Mouse (Mus musculus): ENCODE data around the gene Bace1. TPM values are rescaled to one million over a fixed set of nuclear protein-coding genes. Genes with fewer than 3 reads are reported as not detected.
A peak's percentile ranks its signal among the peaks of the same experiment; 100 is the strongest.

Bace1 gene
- polyA plus RNA-seq, 1 experiment from 2014 or later, result 10.1 TPM

- no peak overlapping the region for H3K4me2 ChIP-seq (replicated peaks; ENCODE audit: low read depth)
- peaks cover 38% of the 10 kb centered on the region for H3K36me3 ChIP-seq (ENCODE audit: control insufficient read depth, insufficient read depth)
- H3K27me3 ChIP-seq (replicated peaks; ENCODE audit: control insufficient read depth, insufficient read depth, low read length), result no peaks in the 10 kb centered on the region
- H3K4me3 ChIP-seq (ENCODE audit: low read depth, low read length), result no peak overlapping the region
- no peak for TF ChIP-seq CTCF (IDR thresholded peaks at IDR 0.05; ENCODE audit: low read depth)
- ATAC-seq, result no peak
- peaks cover 15% of the 10 kb centered on the region; the same call in 1 of the 2 replicates for H3K4me1 ChIP-seq (replicated peaks; ENCODE audit: control insufficient read depth, insufficient read depth, low read length)
- WGBS, result 83% methylated on average over 1 of the region's 1 CpGs
- H3K9me3 ChIP-seq (ENCODE audit: control insufficient read depth), result no peaks in the 10 kb centered on the region
- H3K9ac ChIP-seq (ENCODE audit: low read depth, low read length), result no peak overlapping the region
- H3K27ac ChIP-seq (ENCODE audit: low read depth, low read length), result no peak overlapping the region
Measured at GRCm38 (mm10) chr9:45854136-45854535, 15.8 kb downstream of the Bace1 start.

GRCm38 (mm10) chr9:45859364-45859763 is 21.0 kb downstream of the Bace1 start:
- ATAC-seq, result no peak
- H3K4me1 ChIP-seq (replicated peaks; ENCODE audit: control insufficient read depth, insufficient read depth, low read length), result 0 out of 2 replicates have a peak, but pooled peaks cover 3% of the 10 kb centered on the region
- H3K4me3 ChIP-seq (ENCODE audit: low read depth, low read length), result no peak overlapping the region
- H3K27me3 ChIP-seq (replicated peaks; ENCODE audit: control insufficient read depth, insufficient read depth, low read length), result no peaks in the 10 kb centered on the region
- H3K9me3 ChIP-seq (ENCODE audit: control insufficient read depth), result no peaks in the 10 kb centered on the region
- H3K36me3 ChIP-seq (ENCODE audit: control insufficient read depth, insufficient read depth), result peaks cover 59% of the 10 kb centered on the region
- 93% methylated on average over 10 of the region's 10 CpGs for WGBS
- no peak for TF ChIP-seq CTCF (IDR thresholded peaks at IDR 0.05; ENCODE audit: low read depth)
- H3K9ac ChIP-seq (ENCODE audit: low read depth, low read length), result no peak overlapping the region
- H3K4me2 ChIP-seq (replicated peaks; ENCODE audit: low read depth), result no peak overlapping the region
- H3K27ac ChIP-seq (ENCODE audit: low read depth, low read length), result no peak overlapping the region

DNA sequence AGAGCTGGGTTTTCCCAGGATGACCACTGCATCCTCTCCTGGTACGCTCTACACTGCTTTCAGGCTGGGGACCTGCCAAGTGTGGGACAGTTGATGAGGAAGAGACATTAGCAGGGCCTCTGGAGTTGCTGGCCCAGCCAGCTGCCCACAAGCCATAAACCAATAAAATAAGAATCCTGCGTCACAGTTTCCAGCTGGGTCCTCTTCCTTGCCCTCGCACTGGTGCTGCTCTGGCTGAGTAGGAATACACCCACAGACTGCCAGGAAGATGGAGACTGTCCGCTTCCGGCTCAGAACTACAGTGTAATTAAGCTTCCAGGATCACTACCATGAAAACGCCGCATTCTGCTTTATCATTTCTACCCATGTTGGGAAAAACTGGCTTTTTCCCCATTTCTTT is 23.4 kb downstream of the Bace1 start:
- no peak for TF ChIP-seq CTCF (IDR thresholded peaks at IDR 0.05; ENCODE audit: low read depth)
- Histone ChIP-seq H3K27ac (ENCODE audit: low read depth, low read length) (0 out of 2 replicates have a peak overlapping the region, but pooled peaks have one; percentile 29), H3K4me2 (replicated peaks; ENCODE audit: low read depth) (no peak overlapping the region), H3K36me3 (ENCODE audit: control insufficient read depth, insufficient read depth) (peaks cover 68% of the 10 kb centered on the region), H3K27me3 (replicated peaks; ENCODE audit: control insufficient read depth, insufficient read depth, low read length) (no peaks in the 10 kb centered on the region), H3K4me3 (ENCODE audit: low read depth, low read length) (no peak overlapping the region), H3K4me1 (replicated peaks; ENCODE audit: control insufficient read depth, insufficient read depth, low read length) (0 out of 2 replicates have a peak, but pooled peaks cover 3% of the 10 kb centered on the region), H3K9ac (ENCODE audit: low read depth, low read length) (no peak overlapping the region), H3K9me3 (ENCODE audit: control insufficient read depth) (no peaks in the 10 kb centered on the region)
- ATAC-seq, result peak; percentile 53
- 64% methylated on average over 7 of the region's 7 CpGs for WGBS

DNA sequence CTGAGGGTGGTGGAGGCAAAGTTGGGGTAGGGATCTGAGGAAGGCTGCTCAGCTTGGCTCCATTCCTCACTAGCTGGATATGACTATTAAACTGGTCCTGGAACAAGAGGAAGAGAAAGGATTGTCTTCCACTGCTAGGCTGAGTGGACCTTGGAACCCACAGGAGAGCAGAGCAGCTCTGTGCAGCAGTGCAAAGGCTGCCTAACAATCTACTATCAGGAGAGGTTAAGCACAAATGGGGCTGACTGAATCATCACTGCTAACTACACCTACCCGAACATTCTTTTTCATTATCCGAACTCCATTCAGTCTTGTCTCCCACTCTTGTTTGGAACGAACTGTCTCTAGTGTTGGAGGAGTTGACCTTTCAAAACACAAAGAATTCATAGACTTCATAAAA is 30.8 kb downstream of the Bace1 start:
- Histone ChIP-seq H3K36me3 (ENCODE audit: control insufficient read depth, insufficient read depth) (peaks cover 69% of the 10 kb centered on the region), H3K9ac (ENCODE audit: low read depth, low read length) (no peak overlapping the region), H3K27ac (ENCODE audit: low read depth, low read length) (no peak overlapping the region; the same call in none of the 2 replicates), H3K9me3 (ENCODE audit: control insufficient read depth) (no peaks in the 10 kb centered on the region), H3K4me2 (replicated peaks; ENCODE audit: low read depth) (no peak overlapping the region), H3K4me3 (ENCODE audit: low read depth, low read length) (no peak overlapping the region), H3K27me3 (replicated peaks; ENCODE audit: control insufficient read depth, insufficient read depth, low read length) (no peaks in the 10 kb centered on the region), H3K4me1 (replicated peaks; ENCODE audit: control insufficient read depth, insufficient read depth, low read length) (no peaks in the 10 kb centered on the region)
- TF ChIP-seq CTCF (IDR thresholded peaks at IDR 0.05; ENCODE audit: low read depth), result no peak
- ATAC-seq, result peak; percentile 59
- WGBS, result 74% methylated on average over 3 of the region's 3 CpGs

DNA sequence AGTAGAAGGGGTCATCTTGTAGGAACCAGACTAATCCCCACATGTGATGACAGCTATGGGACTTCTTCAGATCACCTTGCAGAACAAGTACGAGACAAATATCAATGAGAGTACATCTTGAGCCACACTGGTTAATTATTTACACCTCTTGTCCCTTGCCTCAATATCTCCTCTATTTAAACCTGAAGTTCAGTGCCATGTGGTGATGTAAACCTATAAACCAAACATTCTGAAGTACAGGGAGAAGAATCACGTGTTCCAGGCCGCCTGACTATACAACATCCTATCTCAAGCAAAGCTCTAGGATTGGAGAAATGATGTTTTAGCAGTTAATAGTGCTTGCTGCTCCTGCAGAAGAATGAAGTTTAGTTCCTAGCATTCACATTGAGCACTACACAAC is 31.9 kb downstream of the Bace1 start:
- H3K4me3 ChIP-seq (ENCODE audit: low read depth, low read length), result no peak overlapping the region
- no peaks in the 10 kb centered on the region for H3K9me3 ChIP-seq (ENCODE audit: control insufficient read depth)
- H3K27ac ChIP-seq (ENCODE audit: low read depth, low read length), result no peak overlapping the region
- H3K4me1 ChIP-seq (replicated peaks; ENCODE audit: control insufficient read depth, insufficient read depth, low read length), result no peaks in the 10 kb centered on the region
- peaks cover 62% of the 10 kb centered on the region for H3K36me3 ChIP-seq (ENCODE audit: control insufficient read depth, insufficient read depth)
- no peak overlapping the region for H3K9ac ChIP-seq (ENCODE audit: low read depth, low read length)
- no peaks in the 10 kb centered on the region for H3K27me3 ChIP-seq (replicated peaks; ENCODE audit: control insufficient read depth, insufficient read depth, low read length)
- peak; percentile 67 for ATAC-seq
- TF ChIP-seq CTCF (IDR thresholded peaks at IDR 0.05; ENCODE audit: low read depth), result no peak
- WGBS, result 45% methylated on average over 3 of the region's 3 CpGs
- H3K4me2 ChIP-seq (replicated peaks; ENCODE audit: low read depth), result no peak overlapping the region

DNA sequence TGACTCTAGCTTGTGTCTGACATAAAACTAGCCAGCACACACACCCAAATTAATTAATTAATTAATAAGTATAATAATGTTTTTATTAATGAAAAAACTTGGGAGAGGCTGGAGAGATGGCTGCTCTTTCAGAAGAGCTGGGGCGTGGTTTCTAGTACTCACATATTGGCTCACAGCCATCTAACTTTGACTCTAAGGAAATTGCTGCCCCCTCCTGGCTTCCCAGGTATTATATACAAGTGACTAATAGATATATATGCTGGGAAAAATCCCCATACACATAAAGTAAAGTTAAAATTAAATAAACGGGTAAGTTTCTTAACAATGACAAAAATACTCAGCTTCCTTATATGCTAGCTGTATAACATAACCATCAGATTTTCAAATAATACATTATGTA is 39.5 kb downstream of the Bace1 start:
- no peak overlapping the region for H3K9ac ChIP-seq (ENCODE audit: low read depth, low read length)
- H3K36me3 ChIP-seq (ENCODE audit: control insufficient read depth, insufficient read depth), result peaks cover 37% of the 10 kb centered on the region; the same call in 1 of the 2 replicates
- no peak overlapping the region for H3K4me2 ChIP-seq (replicated peaks; ENCODE audit: low read depth)
- peak; percentile 59 for TF ChIP-seq CTCF (IDR thresholded peaks at IDR 0.05; ENCODE audit: low read depth)
- H3K9me3 ChIP-seq (ENCODE audit: control insufficient read depth), result no peaks in the 10 kb centered on the region
- 72% methylated on average over 2 of the region's 2 CpGs for WGBS
- no peaks in the 10 kb centered on the region for H3K27me3 ChIP-seq (replicated peaks; ENCODE audit: control insufficient read depth, insufficient read depth, low read length)
- H3K4me3 ChIP-seq (ENCODE audit: low read depth, low read length), result no peak overlapping the region
- H3K27ac ChIP-seq (ENCODE audit: low read depth, low read length), result no peak overlapping the region
- no peaks in the 10 kb centered on the region for H3K4me1 ChIP-seq (replicated peaks; ENCODE audit: control insufficient read depth, insufficient read depth, low read length)
- ATAC-seq, result no peak; the same call in 1 of the 2 replicates

DNA sequence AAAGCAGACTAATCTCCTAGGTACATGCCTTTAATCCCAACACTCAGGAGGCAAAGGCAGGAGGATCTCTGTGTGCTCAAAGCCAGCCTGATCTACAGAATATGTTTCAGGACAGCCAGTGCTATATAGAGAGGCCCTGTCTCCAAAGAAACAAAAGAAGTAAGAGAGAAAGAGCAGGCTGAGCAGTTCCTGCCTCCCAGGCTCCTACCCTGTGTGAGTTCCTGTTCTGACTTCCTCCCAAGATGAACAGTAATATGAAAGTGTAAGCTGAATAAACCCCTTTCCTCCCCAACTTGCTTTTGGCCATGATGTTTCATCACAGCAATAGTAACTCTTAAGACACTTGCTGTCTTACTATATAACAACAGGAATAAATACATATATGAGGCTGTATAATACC is 55.3 kb downstream of the Bace1 start:
- no peaks in the 10 kb centered on the region for H3K9me3 ChIP-seq (ENCODE audit: control insufficient read depth)
- no peak for ATAC-seq
- H3K36me3 ChIP-seq (ENCODE audit: control insufficient read depth, insufficient read depth), result peaks cover 75% of the 10 kb centered on the region
- no peaks in the 10 kb centered on the region for H3K27me3 ChIP-seq (replicated peaks; ENCODE audit: control insufficient read depth, insufficient read depth, low read length)
- no peak overlapping the region for H3K4me3 ChIP-seq (ENCODE audit: low read depth, low read length)
- TF ChIP-seq CTCF (IDR thresholded peaks at IDR 0.05; ENCODE audit: low read depth), result no peak
- H3K9ac ChIP-seq (ENCODE audit: low read depth, low read length), result no peak overlapping the region
- H3K27ac ChIP-seq (ENCODE audit: low read depth, low read length), result no peak overlapping the region
- H3K4me2 ChIP-seq (replicated peaks; ENCODE audit: low read depth), result no peak overlapping the region
- no peaks in the 10 kb centered on the region for H3K4me1 ChIP-seq (replicated peaks; ENCODE audit: control insufficient read depth, insufficient read depth, low read length)

All from intestine, postnatal 0 days (tissue).